Mouse (Mus musculus) MEL (cell line): ENCODE results near the gene Kcnh6.

Experiments
- CTCF ChIP-seq, 3 experiments: IDR thresholded peaks in 2 of 3; conservative IDR thresholded peaks in 1 of 3; 2 replicates each; pipeline ENCODE4 v1.5.1; 2011 to 2012; ENCODE audit warnings: low read length in 3 of 3, low read depth in 2 of 3, mild to moderate bottlenecking in 2 of 3, improper control_type of control experiment in 1 of 3, inconsistent platforms in 1 of 3, mixed read lengths in 1 of 3, moderate library complexity in 1 of 3; ENCODE audit not compliant: control insufficient read depth in 1 of 3, insufficient read depth in 1 of 3, poor library complexity in 1 of 3, severe bottlenecking in 1 of 3
- HCFC1 ChIP-seq: IDR thresholded peaks from 2 replicates; pipeline ENCODE4 v1.6.1; 2012; ENCODE audit warnings: low read depth, mild to moderate bottlenecking, inconsistent platforms, low read length, improper control_type of control experiment, moderate library complexity
- MAZ ChIP-seq: IDR thresholded peaks from 2 replicates; pipeline ENCODE4 v1.6.1; 2012; ENCODE audit warnings: low read depth, mild to moderate bottlenecking, inconsistent platforms, low read length, improper control_type of control experiment
- MYB ChIP-seq: IDR thresholded peaks from 2 replicates; pipeline ENCODE4 v1.6.1; 2011; ENCODE audit warnings: mild to moderate bottlenecking, low read depth, low read length, improper control_type of control experiment
- NRF1 ChIP-seq: IDR thresholded peaks from 2 replicates; pipeline ENCODE4 v1.6.1; 2014; ENCODE audit warnings: low read depth, mild to moderate bottlenecking, inconsistent platforms, low read length, improper control_type of control experiment, moderate library complexity; ENCODE audit not compliant: poor library complexity, insufficient read depth, severe bottlenecking
- POLR2A ChIP-seq, 2 experiments: IDR thresholded peaks; 2 replicates each; pipeline ENCODE4 v1.6.1; 2011 to 2012; ENCODE audit warnings: low read length in 2 of 2, mild to moderate bottlenecking in 2 of 2, control low read depth in 1 of 2, improper control_type of control experiment in 1 of 2, low read depth in 1 of 2, moderate library complexity in 1 of 2; ENCODE audit not compliant: control insufficient read depth in 1 of 2, insufficient read depth in 1 of 2, poor library complexity in 1 of 2
- POLR2AphosphoS5 ChIP-seq: IDR thresholded peaks from 2 replicates; pipeline ENCODE4 v1.6.1; 2012; ENCODE audit warnings: low read depth, borderline replicate concordance, mild to moderate bottlenecking, inconsistent platforms, low read length, moderate library complexity, mixed read lengths
- RCOR1 ChIP-seq: IDR thresholded peaks from 2 replicates; pipeline ENCODE4 v1.6.1; 2012; ENCODE audit warnings: low read depth, mild to moderate bottlenecking, inconsistent platforms, low read length, improper control_type of control experiment
- SIN3A ChIP-seq: IDR thresholded peaks from 2 replicates; pipeline ENCODE4 v1.6.1; 2012; ENCODE audit warnings: low read length, improper control_type of control experiment, inconsistent platforms
- UBTF ChIP-seq: IDR thresholded peaks from 2 replicates; pipeline ENCODE4 v1.6.1; 2012; ENCODE audit warnings: low read depth, mild to moderate bottlenecking, inconsistent platforms, low read length, improper control_type of control experiment, moderate library complexity, borderline replicate concordance; ENCODE audit not compliant: insufficient read depth
- USF1 ChIP-seq: IDR thresholded peaks from 2 replicates; pipeline ENCODE4 v1.6.1; 2014; ENCODE audit warnings: low read depth, mild to moderate bottlenecking, inconsistent platforms, low read length, improper control_type of control experiment, moderate library complexity
- ZKSCAN1 ChIP-seq: IDR thresholded peaks from 2 replicates; pipeline ENCODE4 v1.6.1; 2012; ENCODE audit warnings: low read depth, mild to moderate bottlenecking, inconsistent platforms, low read length, improper control_type of control experiment, moderate library complexity
- ZMIZ1 ChIP-seq: IDR thresholded peaks from 2 replicates; pipeline ENCODE4 v1.6.1; 2012; ENCODE audit warnings: low read depth, mild to moderate bottlenecking, inconsistent platforms, low read length, improper control_type of control experiment, moderate library complexity

DNA sequence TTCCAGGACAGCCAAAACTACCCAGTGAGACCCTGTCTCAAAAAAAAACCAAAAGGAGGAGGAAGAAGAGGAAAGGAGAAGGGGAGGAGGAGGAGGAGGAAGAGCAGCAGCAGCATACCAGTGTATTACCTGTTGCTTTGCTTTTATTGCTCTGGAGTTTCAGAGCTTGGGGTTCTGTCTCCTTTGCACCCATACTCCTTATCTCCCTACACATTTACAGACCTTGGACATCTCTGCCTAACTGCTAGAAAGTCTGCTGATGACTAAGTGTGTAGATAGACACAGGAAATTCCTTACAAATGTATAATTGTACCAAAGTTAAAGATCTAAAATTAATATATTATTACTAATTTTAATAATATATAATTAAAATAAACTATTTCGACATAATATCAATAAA is 37.3 kb downstream of the Kcnh6 start:
- TF ChIP-seq UBTF (no peak), CTCF (IDR thresholded peaks at IDR 0.05 in 2 of 3, conservative IDR thresholded peaks at IDR 0.05 in 1 of 3; ENCODE audit: control insufficient read depth in 1 of 3, insufficient read depth in 1 of 3, low read depth in 2 of 3, low read length in 3 of 3, poor library complexity in 1 of 3, severe bottlenecking in 1 of 3) (no peak), ZKSCAN1 (no peak), MAZ (no peak), MYB (no peak), ZMIZ1 (no peak), POLR2A (IDR thresholded peaks at IDR 0.05; ENCODE audit: control insufficient read depth in 1 of 2, insufficient read depth in 1 of 2, low read depth in 1 of 2, low read length in 2 of 2, poor library complexity in 1 of 2) (no peak), NRF1 (no peak), HCFC1 (no peak), SIN3A (no peak), POLR2AphosphoS5 (no peak), USF1 (no peak), RCOR1 (no peak)
